Mouse (Mus musculus) heart, postnatal 25 days (tissue): ENCODE measurements around the gene Jmjd8. TPM values are rescaled to one million over a fixed set of nuclear protein-coding genes. Genes with fewer than 3 reads are reported as not detected.

Source experiments
- DNase-seq: peaks from one replicate; pipeline ENCODE4 v3.0.0; 2022; ENCODE audit warnings: low spot score
- intact Hi-C: fragments of 180-260 bp; cut with DNase I; formaldehyde crosslinking; loops from one replicate; pipeline ENCODE4 v1.15.1; 2025
- total RNA-seq, 2 experiments: library from RNA; stranded (reverse); gene quantifications; 2 replicates each; pipeline ENCODE4 v1.2.3; 2021

The Jmjd8 gene
- total RNA-seq: 10 to 100 TPM; 35.5 to 36.6 TPM

- DNase-seq: peak; percentile 57
- intact Hi-C loops: no loop called here
Observed at GRCm38 (mm10) chr17:25828712-25829557, at the start of gene Jmjd8. Jmjd8 (plus strand) TSS chr17:25828867.

- intact Hi-C loops: no loop called here
- DNase-seq: no peak
Observed at GRCm38 (mm10) chr17:25781339-25781738, 47.3 kb upstream of the Jmjd8 start.

DNA sequence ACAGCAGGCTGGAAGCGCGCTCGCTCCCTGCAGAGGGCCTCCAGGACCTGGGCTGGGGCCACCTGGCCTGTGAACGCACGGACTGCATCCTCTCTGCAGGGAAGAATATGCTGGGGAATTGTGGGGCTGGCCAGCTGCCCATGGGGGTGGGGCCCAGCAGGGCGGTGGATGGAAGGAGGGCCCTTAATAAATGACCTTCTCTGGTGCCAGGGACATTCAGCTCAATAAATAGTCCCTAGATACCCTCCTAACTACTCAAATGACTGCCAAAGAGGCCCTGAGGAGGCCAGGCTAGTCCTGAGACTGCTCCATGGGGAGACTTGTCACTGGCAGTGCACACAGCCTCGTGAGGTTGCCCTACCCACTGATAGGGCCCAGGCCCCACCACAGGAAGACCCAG is 45.6 kb upstream of the Jmjd8 start:
- intact Hi-C loops: no loop called here
- DNase-seq: no peak

- no peak for DNase-seq
- intact Hi-C loops: no loop called here
Observed at GRCm38 (mm10) chr17:25783861-25784574, 44.6 kb upstream of the Jmjd8 start.

DNA sequence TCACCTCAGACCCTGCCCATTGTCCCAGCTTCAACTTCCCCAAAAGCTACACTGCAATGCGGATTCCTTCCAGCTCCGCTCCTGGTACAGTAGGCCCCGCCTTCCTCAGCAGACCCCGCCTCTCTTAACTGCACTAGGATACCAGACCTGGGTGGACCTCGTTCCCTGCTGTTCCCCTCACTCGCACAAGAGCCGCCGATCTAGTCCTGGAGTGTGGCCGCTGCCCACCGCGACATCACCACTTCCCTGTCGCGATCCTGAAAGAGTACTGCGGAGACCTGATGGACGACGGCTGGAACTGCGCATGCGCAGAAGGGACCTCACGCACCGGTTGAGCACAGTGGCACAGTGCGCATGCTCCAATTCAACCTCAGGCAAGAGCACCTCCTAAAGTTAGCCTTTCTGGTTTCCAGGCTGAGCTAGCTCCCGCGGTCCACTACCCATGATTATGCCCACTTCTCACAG is 43.4 kb upstream of the Jmjd8 start, which contains the start of gene Haghl:
Haghl (minus strand) TSS at position 393 of the 465 bp plus-strand sequence.
- DNase-seq: peak; percentile 89
- intact Hi-C loops: no loop called here

DNA sequence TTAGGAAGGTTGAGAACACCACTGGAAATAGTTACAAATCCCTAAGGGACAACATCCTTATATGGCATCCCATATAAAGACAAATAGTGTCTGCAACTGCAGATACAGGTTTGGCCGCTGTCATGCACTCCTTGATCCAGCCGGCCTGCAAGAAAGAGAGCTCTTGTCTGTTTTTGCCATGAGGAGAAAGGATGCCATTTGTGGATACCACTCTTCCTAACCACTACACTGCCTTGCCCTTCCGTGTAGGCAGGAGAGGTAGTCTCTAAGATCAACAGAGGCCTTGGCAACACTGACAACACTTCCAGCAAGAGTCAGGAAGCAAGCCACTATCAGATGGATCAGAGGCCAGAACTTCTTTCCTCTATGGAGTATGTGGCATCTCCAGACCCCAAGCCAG is 42.4 kb upstream of the Jmjd8 start, which contains the start of gene Ccdc78:
Ccdc78 (plus strand) TSS at position 301 of the 400 bp plus-strand sequence.
- no peak for DNase-seq
- intact Hi-C loops: no loop called here

GRCm38 (mm10) chr17:25786781-25787504 is 41.7 kb upstream of the Jmjd8 start:
- intact Hi-C loops: no loop called here
- DNase-seq: no peak

GRCm38 (mm10) chr17:25791320-25791842 is 37.3 kb upstream of the Jmjd8 start:
- DNase-seq: no peak
- intact Hi-C loops: no loop called here

DNA sequence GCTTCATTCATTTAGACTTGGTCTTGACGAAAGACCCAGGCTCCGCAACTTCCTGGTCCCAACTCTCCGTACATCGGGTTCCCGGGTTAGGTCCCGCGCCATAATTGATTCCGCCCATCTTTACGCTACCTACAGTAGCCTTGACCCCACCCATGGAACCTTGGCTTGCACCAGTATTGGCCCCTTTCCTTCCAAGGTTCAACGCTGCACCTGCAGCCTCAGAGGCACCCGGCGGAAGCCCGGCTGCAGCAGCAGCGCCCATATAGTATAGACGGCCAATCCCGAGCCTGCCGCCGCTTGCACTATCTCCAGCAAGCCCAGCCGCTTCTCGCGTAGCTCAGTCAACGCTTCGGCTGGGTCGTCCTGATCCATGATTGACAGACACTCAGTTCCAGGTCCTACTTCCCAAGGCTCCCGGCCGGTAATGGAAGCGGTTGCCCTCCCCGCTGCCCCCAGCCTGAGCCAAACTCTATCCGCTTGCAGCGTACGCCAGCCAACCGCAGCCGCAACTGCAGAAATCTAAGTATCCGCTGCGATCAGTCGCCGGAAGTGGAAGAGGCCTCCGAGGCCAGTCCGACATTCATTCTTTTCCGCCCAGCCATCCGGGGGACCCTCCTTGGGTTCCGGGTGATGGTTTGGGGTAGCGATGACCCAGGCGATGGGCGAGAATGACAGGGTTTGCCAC is 36.7 kb upstream of the Jmjd8 start:
- intact Hi-C loops: no loop called here
- DNase-seq: peak; percentile 65

GRCm38 (mm10) chr17:25792615-25793014 is 36.1 kb upstream of the Jmjd8 start, which contains the start of gene Fam173a:
Fam173a (minus strand) TSS chr17:25792901.
- intact Hi-C loops: no loop called here
- DNase-seq: peak; percentile 61

GRCm38 (mm10) chr17:25794197-25794596 is 34.5 kb upstream of the Jmjd8 start:
- DNase-seq: no peak
- intact Hi-C loops: no loop called here

DNA sequence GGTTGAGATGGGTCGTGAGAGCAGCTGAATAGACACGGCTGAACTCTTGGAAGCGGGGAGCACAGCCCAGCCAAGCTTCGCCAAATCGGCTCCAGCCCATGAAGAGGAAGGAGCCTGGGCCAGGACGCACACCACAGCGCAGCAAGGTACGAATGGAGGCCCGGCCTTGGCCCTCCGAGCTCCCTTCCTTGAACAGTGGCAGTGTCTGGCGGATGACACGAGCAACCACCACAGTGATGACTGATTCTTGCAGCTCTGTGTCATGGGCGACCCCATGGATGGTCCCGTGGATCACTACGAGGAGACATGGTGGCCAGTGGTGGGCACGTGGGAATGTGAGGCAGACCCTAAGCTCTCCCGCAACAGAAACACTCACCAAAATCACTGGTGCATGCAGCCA is 33.7 kb upstream of the Jmjd8 start:
- DNase-seq: no peak
- intact Hi-C loops: no loop called here

- no peak for DNase-seq
- intact Hi-C loops: loop anchor here (2.0 kb wide), 1 partner anchor 27 kb away; the partner anchor contains the start of gene Wdr24
Observed at GRCm38 (mm10) chr17:25795609-25796092, 33.0 kb upstream of the Jmjd8 start, which contains the start of gene AC134908.4. AC134908.4 (minus strand) TSS chr17:25795659.

- no peak for DNase-seq
- intact Hi-C loops: loop anchor here (2.0 kb wide), 1 partner anchor 27 kb away; the partner anchor contains the start of gene Wdr24
Observed at GRCm38 (mm10) chr17:25796211-25796771, 32.4 kb upstream of the Jmjd8 start.

GRCm38 (mm10) chr17:25796951-25797369 is 31.7 kb upstream of the Jmjd8 start, which contains the start of gene Metrn:
Metrn (minus strand) TSS chr17:25797136.
- peak; percentile 84 for DNase-seq
- intact Hi-C loops: loop anchor here (2.0 kb wide), 1 partner anchor 26 kb away; the partner anchor contains the start of gene Wdr24

DNA sequence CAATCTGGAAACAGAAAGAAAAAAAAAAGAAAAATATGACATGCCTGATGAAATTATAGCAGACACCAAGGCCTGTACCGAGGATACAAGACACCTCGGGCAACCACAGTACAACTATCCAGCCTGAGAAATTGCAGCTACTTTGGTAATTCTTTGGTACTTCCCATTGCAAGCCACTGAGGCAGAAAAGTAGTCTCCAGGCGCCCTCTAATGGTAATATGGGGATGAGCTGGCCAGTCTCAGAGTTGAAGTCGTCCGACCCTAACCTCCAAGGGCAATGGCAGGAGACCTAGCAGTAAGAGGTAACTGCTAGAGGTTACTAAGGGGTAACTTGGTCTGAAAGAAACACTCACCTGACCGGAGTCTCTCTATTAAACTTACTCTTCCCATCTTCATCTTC is 27.6 kb upstream of the Jmjd8 start:
- intact Hi-C loops: loop anchor here (1.0 to 10.0 kb wide), 3 partner anchors 28 to 326 kb away; partner anchors contain the start of gene Narfl
- no peak for DNase-seq

DNA sequence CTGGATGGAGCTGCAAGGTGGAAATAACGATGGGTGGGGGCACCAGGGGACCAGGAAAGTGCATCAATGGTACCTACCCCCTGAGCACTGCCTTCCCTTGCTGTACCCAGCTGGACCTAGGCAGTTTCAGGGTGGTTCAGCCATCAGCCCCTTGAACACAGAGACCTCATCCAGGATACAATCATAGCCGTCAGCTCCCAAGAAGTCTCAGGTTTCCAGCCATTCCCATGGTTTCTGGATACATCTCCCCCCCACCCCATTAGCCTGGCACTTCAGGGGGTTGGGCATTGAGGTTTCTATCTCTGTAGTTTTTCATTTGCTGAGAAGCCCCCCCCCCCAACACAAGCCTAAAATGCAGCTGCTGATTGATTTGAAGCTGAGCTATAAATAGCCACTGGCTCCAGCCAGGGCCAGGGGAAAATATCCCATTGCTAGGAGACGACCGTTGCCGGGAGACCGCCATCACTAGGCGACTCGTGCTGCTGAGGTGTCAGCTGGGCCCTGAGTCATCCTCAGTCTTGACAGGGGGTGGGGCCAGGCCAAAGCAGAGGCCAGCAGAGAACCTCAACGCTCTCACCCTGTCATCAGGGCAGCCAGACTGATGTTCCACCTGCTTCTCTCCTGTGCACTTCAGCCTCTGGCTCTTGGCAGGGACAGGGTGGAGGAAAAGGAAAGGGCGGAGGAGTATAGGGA is 25.7 kb upstream of the Jmjd8 start:
- DNase-seq: no peak
- intact Hi-C loops: loop anchor here (10.0 kb wide), 1 partner anchor 328 kb away; no protein-coding TSS in a partner anchor

GRCm38 (mm10) chr17:25806507-25806906 is 22.2 kb upstream of the Jmjd8 start:
- intact Hi-C loops: loop anchor here (10.0 kb wide), 1 partner anchor 332 kb away; no protein-coding TSS in a partner anchor
- no peak for DNase-seq
